Mouse (Mus musculus) MEL (cell line): ENCODE measurements at regions not wholly inside any gene's neighbourhood (a gene's known extent, or its start where the extent isn't known, plus 50 kb on each side); places are given as distances from the start of the nearest gene placed in this dataset.

Experiments used
- CHD1 ChIP-seq: IDR thresholded peaks from 2 replicates; pipeline ENCODE4 v1.6.1; 2012; ENCODE audit warnings: low read depth, mild to moderate bottlenecking, inconsistent platforms, low read length, improper control_type of control experiment
- CHD2 ChIP-seq: IDR thresholded peaks from 2 replicates; pipeline ENCODE4 v1.6.1; 2011; ENCODE audit warnings: low read length, improper control_type of control experiment
- CTCF ChIP-seq, 3 experiments: IDR thresholded peaks in 2 of 3; conservative IDR thresholded peaks in 1 of 3; 2 replicates each; pipeline ENCODE4 v1.5.1; 2011 to 2012; ENCODE audit warnings: low read length in 3 of 3, low read depth in 2 of 3, mild to moderate bottlenecking in 2 of 3, improper control_type of control experiment in 1 of 3, inconsistent platforms in 1 of 3, mixed read lengths in 1 of 3, moderate library complexity in 1 of 3; ENCODE audit not compliant: control insufficient read depth in 1 of 3, insufficient read depth in 1 of 3, poor library complexity in 1 of 3, severe bottlenecking in 1 of 3
- GATA1 ChIP-seq: IDR thresholded peaks from 2 replicates; pipeline ENCODE4 v1.6.1; 2011; ENCODE audit warnings: low read depth, low read length, improper control_type of control experiment
- MAX ChIP-seq: IDR thresholded peaks from 2 replicates; pipeline ENCODE4 v1.6.1; 2011; ENCODE audit warnings: low read length, improper control_type of control experiment
- POLR2AphosphoS5 ChIP-seq: IDR thresholded peaks from 2 replicates; pipeline ENCODE4 v1.6.1; 2012; ENCODE audit warnings: low read depth, borderline replicate concordance, mild to moderate bottlenecking, inconsistent platforms, low read length, moderate library complexity, mixed read lengths
- TAL1 ChIP-seq: IDR thresholded peaks from 2 replicates; pipeline ENCODE4 v1.6.1; 2012; ENCODE audit warnings: mild to moderate bottlenecking, inconsistent platforms, low read length, moderate library complexity, mixed read lengths
- USF2 ChIP-seq, 2 experiments: IDR thresholded peaks; 2 replicates each; pipeline ENCODE4 v1.6.1; 2011 to 2012; ENCODE audit warnings: improper control_type of control experiment in 2 of 2, low read length in 2 of 2, borderline replicate concordance in 1 of 2, inconsistent platforms in 1 of 2, low read depth in 1 of 2, mild to moderate bottlenecking in 1 of 2; ENCODE audit not compliant: insufficient read depth in 1 of 2

GRCm38 (mm10) chr15:69457473-69457872 lies 2956.8 kb upstream of the Lrrc6 start:
- TF ChIP-seq GATA1, result no peak
- no peak for TF ChIP-seq MAX
- TF ChIP-seq CHD2, result no peak
- TF ChIP-seq CHD1, result no peak
- TF ChIP-seq POLR2AphosphoS5, result no peak
- TF ChIP-seq CTCF (IDR thresholded peaks at IDR 0.05 in 2 of 3, conservative IDR thresholded peaks at IDR 0.05 in 1 of 3; ENCODE audit: control insufficient read depth in 1 of 3, insufficient read depth in 1 of 3, low read depth in 2 of 3, low read length in 3 of 3, poor library complexity in 1 of 3, severe bottlenecking in 1 of 3), result no peak
- no peak for TF ChIP-seq USF2 (IDR thresholded peaks at IDR 0.05; ENCODE audit: borderline replicate concordance in 1 of 2, insufficient read depth in 1 of 2, low read depth in 1 of 2, low read length in 2 of 2)
- TF ChIP-seq TAL1, result no peak
